Mouse (Mus musculus): Measurements from ENCODE around the gene Adra1b. TPM values are rescaled to one million over a fixed set of nuclear protein-coding genes. Genes with fewer than 3 reads are reported as not detected.
A peak's percentile ranks its signal among the peaks of the same experiment; 100 is the strongest.

Gene Adra1b
- polyA plus RNA-seq, 1 experiment from 2014 or later: 3.7 TPM

DNA sequence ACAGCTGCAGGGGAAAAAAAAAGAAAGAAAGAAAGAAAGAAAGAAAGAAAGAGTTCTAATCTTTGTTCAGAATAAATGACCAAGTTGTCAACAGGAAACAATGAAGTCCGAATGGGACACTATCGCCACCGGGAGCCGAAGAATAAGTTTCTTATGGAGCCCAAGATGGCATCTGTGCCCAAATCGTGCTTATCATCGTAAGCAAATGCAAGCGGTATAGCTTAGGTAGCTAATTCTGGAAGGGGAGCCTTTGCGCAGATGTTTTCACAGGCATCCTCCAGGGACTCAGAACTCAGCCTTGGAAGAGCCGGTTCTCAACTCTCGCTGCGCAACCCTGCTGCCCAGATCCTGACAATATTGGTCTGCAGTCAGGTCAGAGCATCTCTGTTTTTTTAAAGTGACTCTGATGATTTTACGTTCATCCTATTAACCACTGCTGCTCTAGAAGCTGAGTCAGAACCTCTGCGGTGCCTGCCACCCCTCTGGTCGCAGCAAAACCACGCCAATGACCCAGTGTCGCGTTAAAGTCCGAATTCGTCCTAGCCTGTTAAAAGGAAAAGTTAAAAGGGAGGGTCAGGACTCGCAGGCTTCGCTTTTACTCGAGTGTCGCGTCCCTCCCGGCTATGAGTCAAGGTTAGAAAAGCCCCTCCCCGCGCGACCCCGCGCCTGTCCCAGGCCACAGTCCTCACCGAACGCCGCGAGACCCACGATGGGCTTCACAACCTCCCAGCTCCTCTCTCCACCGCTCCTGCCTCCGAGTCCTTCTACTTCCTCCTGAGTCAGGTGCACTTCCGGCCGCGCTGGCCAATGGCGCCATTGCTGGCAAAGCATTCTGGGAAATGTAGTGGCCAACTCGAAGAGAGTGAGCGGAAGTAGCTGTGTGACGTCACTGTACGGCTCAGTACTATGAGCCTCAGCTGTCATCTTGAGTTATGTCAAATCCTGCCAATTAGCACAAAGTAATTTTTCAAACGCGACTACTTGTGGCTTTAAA is 153.5 kb downstream of the Adra1b start, which contains the start of gene Ttc1:
Ttc1 (minus strand) TSS at position 776 of the 994 bp plus-strand sequence.
- no peak for TF ChIP-seq CTCF (IDR thresholded peaks at IDR 0.05)
- CTCF ChIA-PET: interaction anchor here (1.3 kb wide), 1 partner anchor 19 kb away, joined by 5 read pairs; no protein-coding TSS in a partner anchor
- in situ Hi-C loops (cut with MboI; ENCODE audit: low pct_unique_long_range_greater_than_20kb): no loop called here
- DNase-seq (ENCODE audit: low read depth, low spot score): peak; percentile 75
- POLR2A ChIA-PET: no interaction called here
- ATAC-seq: peak; percentile 96
- H3K27me3 ChIP-seq: no peaks in the 10 kb centered on the region

DNA sequence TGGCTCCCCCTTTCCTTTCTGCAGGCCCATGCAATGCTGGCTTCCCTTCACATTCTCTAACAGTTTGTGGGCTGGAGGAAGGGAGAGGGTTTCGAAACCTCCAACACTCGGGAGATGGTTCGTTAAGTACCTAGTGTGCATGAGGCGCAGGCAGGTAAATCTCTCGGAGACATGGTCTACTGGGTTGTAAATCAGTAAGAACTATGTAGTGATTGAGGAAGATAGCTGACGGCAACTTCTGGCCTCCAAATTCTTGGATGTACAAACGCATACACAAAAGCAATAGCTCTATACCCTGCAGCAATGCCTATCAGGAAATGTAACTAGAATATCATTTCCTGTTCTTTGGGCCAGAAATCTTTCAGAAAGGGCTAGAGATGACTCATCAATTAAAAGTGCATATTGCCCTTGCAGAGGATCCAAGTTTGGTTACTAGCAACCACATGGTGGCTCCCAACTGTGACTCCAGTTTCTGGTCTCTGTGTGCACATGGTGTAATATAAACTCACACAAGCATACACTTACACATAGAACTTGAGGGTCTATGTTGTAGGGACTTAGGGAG is 172.2 kb downstream of the Adra1b start:
- peak; percentile 73 for ATAC-seq

DNA sequence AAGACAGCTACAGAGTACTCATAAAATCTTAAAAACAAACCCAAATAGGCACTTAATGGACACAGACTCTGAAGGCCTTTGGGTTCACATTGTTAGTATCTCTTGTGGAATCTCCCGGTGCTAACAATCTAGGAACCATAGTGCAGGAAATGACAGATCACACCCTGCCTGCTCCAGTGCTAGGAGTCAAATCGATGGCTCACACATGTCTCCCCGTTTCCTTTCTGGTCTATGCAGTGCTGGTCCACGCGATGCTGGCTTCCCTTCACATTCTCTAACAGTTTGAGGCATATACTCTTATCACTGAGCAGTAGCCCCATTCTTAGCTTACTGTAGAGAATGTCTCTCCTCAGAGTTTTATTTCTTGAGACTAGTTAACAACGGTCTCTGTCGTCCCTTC is 173.2 kb downstream of the Adra1b start:
- CTCF ChIA-PET: interaction anchor here (1.4 kb wide), 1 partner anchor 236 kb away, joined by 3 read pairs; no protein-coding TSS in a partner anchor
- in situ Hi-C loops (cut with MboI; ENCODE audit: low pct_unique_long_range_greater_than_20kb): no loop called here
- ATAC-seq (no peak), DNase-seq (ENCODE audit: low read depth, low spot score) (no peak)
- TF ChIP-seq CTCF (IDR thresholded peaks at IDR 0.05): no peak
- POLR2A ChIA-PET: interaction anchor here (0.5 to 1.1 kb wide), 2 partner anchors 10 to 120 kb away, joined by 3 read pairs; no protein-coding TSS in a partner anchor
- no peaks in the 10 kb centered on the region for H3K27me3 ChIP-seq

More for the DNA sequence above, 172.2 kb downstream of the Adra1b start:
- peak; percentile 30 for TF ChIP-seq CTCF (IDR thresholded peaks at IDR 0.05)
- ChIA-PET POLR2A (no interaction called here), CTCF (interaction anchor here (0.8 to 1.4 kb wide), 5 partner anchors 9 to 237 kb away, joined by 3 to 6 read pairs (median 3); no protein-coding TSS in a partner anchor)
- DNase-seq (ENCODE audit: low read depth, low spot score): no peak
- in situ Hi-C loops (cut with MboI; ENCODE audit: low pct_unique_long_range_greater_than_20kb): no loop called here
- H3K27me3 ChIP-seq: no peaks in the 10 kb centered on the region

Other genes with a start within 250 kb of the Adra1b start
- gene Pwwp2a, start 219.2 kb downstream of the Adra1b start, polyA plus RNA-seq (2021): 28.9 TPM
- 65.3 TPM for gene Ttc1, start 153.2 kb downstream of the Adra1b start, polyA plus RNA-seq (2021)

Measured in Patski (cell line).